In the genomic region with DNA sequence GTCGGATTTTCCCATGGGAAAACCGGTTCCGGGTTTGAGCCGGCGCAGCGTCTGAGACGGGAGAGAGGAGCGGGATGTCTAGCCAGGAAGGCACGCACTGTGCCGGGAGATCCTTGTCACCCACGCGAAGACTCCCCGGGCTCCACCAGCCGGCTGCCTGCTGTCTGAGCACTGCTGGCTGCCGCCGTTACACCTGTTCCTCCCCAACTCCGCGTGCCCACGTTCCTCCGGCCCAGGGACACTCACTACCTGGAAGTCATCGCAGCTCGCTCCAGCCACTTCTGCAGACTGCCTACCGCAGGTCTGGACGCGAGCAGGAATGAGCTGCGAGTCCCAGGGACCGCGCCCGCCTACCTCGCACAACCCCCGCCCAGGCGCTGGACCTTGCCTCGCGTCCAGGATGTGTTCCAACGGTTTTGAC, we compare ENCODE assay signal across 9 mouse cellular contexts. TPM values are rescaled to one million over a fixed set of nuclear protein-coding genes. Genes with fewer than 3 reads are reported as not detected.
DNase-seq lines count a peak whose midpoint lies in the region; ATAC-seq and TF ChIP-seq lines count a peak whose summit lies in the region.
"Had no signal": no experiment of that assay in that cellular context is flagged by ENCODE, and none has a peak within 500 bp of the region (broad histone marks: within the 10 kb centered on the region; RNA-seq: fewer than 3 reads in every experiment).

A gene (minus strand): TSS at position 321 of the 421 bp plus-strand sequence.

- no peak for TF ChIP-seq CTCF in MEL (IDR thresholded peaks at IDR 0.05 in 2 of 3, conservative IDR thresholded peaks at IDR 0.05 in 1 of 3; ENCODE audit: control insufficient read depth in 1 of 3, insufficient read depth in 1 of 3, low read depth in 2 of 3, low read length in 3 of 3, poor library complexity in 1 of 3, severe bottlenecking in 1 of 3)
- TF ChIP-seq CTCF in kidney, postnatal 0 days (IDR thresholded peaks at IDR 0.05; ENCODE audit: low read depth): no peak

- peaks cover 14% of the 10 kb centered on the region for H3K4me1 ChIP-seq in heart, embryonic 15.5 days (replicated peaks)
- H3K4me1 ChIP-seq in MEL (ENCODE audit: control insufficient read depth in 1 of 2, insufficient read depth in 2 of 2, low read length in 2 of 2): peaks cover 22 to 33% of the 10 kb centered on the region in 2 experiments
- H3K4me1 ChIP-seq in forebrain, embryonic 13.5 days: peaks cover 18% of the 10 kb centered on the region
- no peaks in the 10 kb centered on the region for H3K4me1 ChIP-seq in kidney, postnatal 0 days (replicated peaks; ENCODE audit: insufficient read depth, low read length)
- H3K4me1 ChIP-seq in midbrain, embryonic 11.5 days (ENCODE audit: control insufficient read depth, insufficient read depth, low read length): peaks cover 7% of the 10 kb centered on the region

- H3K79me2 ChIP-seq in MEL (ENCODE audit: control insufficient read depth, insufficient read depth, low read length, poor library complexity): no peaks in the 10 kb centered on the region; the same call in 1 of the 2 replicates

- no peak for DNase-seq in heart, postnatal 36 days
- peak; percentile 32 for DNase-seq in MEL (ENCODE audit: low read depth, low spot score)
- no peak for DNase-seq in kidney, postnatal 0 days (ENCODE audit: low spot score)
- DNase-seq in midbrain, embryonic 11.5 days (ENCODE audit: low spot score, missing footprints): peak; percentile 93
- peak; percentile 32 for DNase-seq in testis, postnatal 14 days (ENCODE audit: low spot score)
- DNase-seq in gastrocnemius, postnatal 14 days: no peak

- TF ChIP-seq POLR2A in MEL (IDR thresholded peaks at IDR 0.05; ENCODE audit: control insufficient read depth in 1 of 2, insufficient read depth in 1 of 2, low read depth in 1 of 2, low read length in 2 of 2, poor library complexity in 1 of 2): no peak

- no peak within 1 kb of the TSS for H3K27ac ChIP-seq in heart, embryonic 15.5 days
- peak within 1 kb of the TSS; percentile 74 for H3K27ac ChIP-seq in MEL (ENCODE audit: control insufficient read depth, low read depth, low read length)
- H3K27ac ChIP-seq in forebrain, embryonic 13.5 days: no peak within 1 kb of the TSS
- H3K27ac ChIP-seq in kidney, postnatal 0 days: no peak within 1 kb of the TSS
- no peak within 1 kb of the TSS for H3K27ac ChIP-seq in midbrain, embryonic 11.5 days (ENCODE audit: low read depth, low read length)

- H3K27me3 ChIP-seq in heart, embryonic 15.5 days: peaks cover 63% of the 10 kb centered on the region
- H3K27me3 ChIP-seq in MEL (ENCODE audit: control insufficient read depth in 1 of 2, insufficient read depth in 2 of 2, low read length in 2 of 2): peaks cover 3 to 7% of the 10 kb centered on the region in 2 experiments; a peak in 3 of 4 replicates
- H3K27me3 ChIP-seq in forebrain, embryonic 13.5 days: peaks cover 80% of the 10 kb centered on the region
- H3K27me3 ChIP-seq in kidney, postnatal 0 days (ENCODE audit: insufficient read depth, low read length): peaks cover 44% of the 10 kb centered on the region
- peaks cover 61% of the 10 kb centered on the region for H3K27me3 ChIP-seq in midbrain, embryonic 11.5 days (ENCODE audit: control insufficient read depth, insufficient read depth, low read length)

- no peaks in the 10 kb centered on the region for H3K36me3 ChIP-seq in heart, embryonic 15.5 days
- H3K36me3 ChIP-seq in MEL (ENCODE audit: control insufficient read depth in 1 of 2, insufficient read depth in 2 of 2, low read length in 2 of 2): peaks cover 0 to 13% of the 10 kb centered on the region in 2 experiments; a peak in 2 of 4 replicates
- no peaks in the 10 kb centered on the region for H3K36me3 ChIP-seq in forebrain, embryonic 13.5 days (ENCODE audit: poor library complexity, severe bottlenecking)
- H3K36me3 ChIP-seq in kidney, postnatal 0 days (ENCODE audit: insufficient read depth, low read length): no peaks in the 10 kb centered on the region
- H3K36me3 ChIP-seq in midbrain, embryonic 11.5 days (ENCODE audit: control insufficient read depth, insufficient read depth, low read length): no peaks in the 10 kb centered on the region

- peak within 1 kb of the TSS; percentile 40 for H3K4me3 ChIP-seq in heart, embryonic 15.5 days
- peak within 1 kb of the TSS; percentile 55 to 93 for H3K4me3 ChIP-seq in MEL (ENCODE audit: control insufficient read depth in 1 of 2, insufficient read depth in 1 of 2, low read depth in 2 of 2, low read length in 2 of 2)
- H3K4me3 ChIP-seq in forebrain, embryonic 13.5 days: peak within 1 kb of the TSS; percentile 23
- peak within 1 kb of the TSS; percentile 15 for H3K4me3 ChIP-seq in kidney, postnatal 0 days (replicated peaks; ENCODE audit: low read depth, low read length)
- H3K4me3 ChIP-seq in midbrain, embryonic 11.5 days (ENCODE audit: low read depth, low read length): peak within 1 kb of the TSS; percentile 18; the same call in 1 of the 2 replicates

- peak within 1 kb of the TSS; percentile 58 for H3K4me2 ChIP-seq in heart, embryonic 15.5 days
- peak within 1 kb of the TSS; percentile 46 for H3K4me2 ChIP-seq in forebrain, embryonic 13.5 days
- peak within 1 kb of the TSS; percentile 49 for H3K4me2 ChIP-seq in kidney, postnatal 0 days (ENCODE audit: low read length)
- peak within 1 kb of the TSS; percentile 35 for H3K4me2 ChIP-seq in midbrain, embryonic 11.5 days

- no peak for TF ChIP-seq RAD21 in MEL (IDR thresholded peaks at IDR 0.05; ENCODE audit: low read depth, low read length)

- ATAC-seq in heart, embryonic 15.5 days (replicated peaks; ENCODE audit: insufficient number of reproducible peaks, insufficient read depth, low FRiP score, low read depth): no peak
- no peak for ATAC-seq in forebrain, embryonic 13.5 days
- ATAC-seq in kidney, postnatal 0 days (replicated peaks; ENCODE audit: low FRiP score, low read depth): no peak
- no peak for ATAC-seq in midbrain, embryonic 11.5 days (ENCODE audit: low FRiP score)

- TF ChIP-seq EP300 in MEL (IDR thresholded peaks at IDR 0.05; ENCODE audit: low read depth in 1 of 2, low read length in 2 of 2): no peak

- intact Hi-C loops in heart, postnatal 36 days (cut with DNase I): no loop called here
- intact Hi-C loops in gastrocnemius, postnatal 14 days (cut with DNase I; ENCODE audit: low total_unique reads): no loop called here

- under 1% methylated on average over 35 of the region's 35 CpGs for WGBS in heart, embryonic 15.5 days
- under 1% methylated on average over 35 of the region's 35 CpGs for WGBS in forebrain, embryonic 13.5 days
- 3% methylated on average over 35 of the region's 35 CpGs for WGBS in kidney, postnatal 0 days
- WGBS in midbrain, embryonic 11.5 days: under 1% methylated on average over 35 of the region's 35 CpGs

- H3K9me3 ChIP-seq in heart, embryonic 15.5 days (replicated peaks): no peaks in the 10 kb centered on the region
- H3K9me3 ChIP-seq in MEL (replicated peaks; ENCODE audit: insufficient read depth, low read length): no peaks in the 10 kb centered on the region
- H3K9me3 ChIP-seq in forebrain, embryonic 13.5 days (replicated peaks): no peaks in the 10 kb centered on the region
- no peaks in the 10 kb centered on the region for H3K9me3 ChIP-seq in kidney, postnatal 0 days (replicated peaks; ENCODE audit: low read length)
- no peaks in the 10 kb centered on the region for H3K9me3 ChIP-seq in midbrain, embryonic 11.5 days (ENCODE audit: control insufficient read depth, low read length)

- H3K9ac ChIP-seq in heart, embryonic 15.5 days: peak within 1 kb of the TSS; percentile 40; the same call in 1 of the 2 replicates
- peak within 1 kb of the TSS; percentile 81 for H3K9ac ChIP-seq in MEL (ENCODE audit: control insufficient read depth, low read depth, low read length, poor library complexity, severe bottlenecking)
- peak within 1 kb of the TSS; percentile 16; the same call in 1 of the 2 replicates for H3K9ac ChIP-seq in forebrain, embryonic 13.5 days
- H3K9ac ChIP-seq in kidney, postnatal 0 days (ENCODE audit: low read depth, low read length): no peak within 1 kb of the TSS
- no peak within 1 kb of the TSS for H3K9ac ChIP-seq in midbrain, embryonic 11.5 days (ENCODE audit: low read length)

TF ChIP-seq in MEL, 35 proteins besides CTCF, POLR2A, EP300 and RAD21:
- TF ChIP-seq HCFC1 (IDR thresholded peaks at IDR 0.05; ENCODE audit: low read depth, low read length) (no peak), UBTF (IDR thresholded peaks at IDR 0.05; ENCODE audit: borderline replicate concordance, insufficient read depth, low read depth, low read length) (no peak), NRF1 (IDR thresholded peaks at IDR 0.05; ENCODE audit: insufficient read depth, low read depth, low read length, poor library complexity, severe bottlenecking) (no peak), CHD1 (IDR thresholded peaks at IDR 0.05; ENCODE audit: low read depth, low read length) (no peak), GATA1 (IDR thresholded peaks at IDR 0.05; ENCODE audit: low read depth, low read length) (no peak), MXI1 (IDR thresholded peaks at IDR 0.05; ENCODE audit: low read depth, low read length) (no peak), ZKSCAN1 (IDR thresholded peaks at IDR 0.05; ENCODE audit: low read depth, low read length) (no peak), E2F4 (IDR thresholded peaks at IDR 0.05; ENCODE audit: borderline replicate concordance, low read depth, low read length) (no peak)

RNA-seq across cellular contexts. Expression of the gene that starts here (rescaled TPM):
- polyA plus RNA-seq in heart, embryonic 15.5 days (2015; fragmentation: Nextera tagmentation; extraction: Ambion mirVana): 0.23 and 1.4 TPM in 2 replicates
- not detected for total RNA-seq in heart, postnatal 36 days (2021)
- total RNA-seq in MEL (2012; rRNA removed): 0.15 and 0.16 TPM in 2 replicates
- 1 to 10 TPM in 1 of 2 experiments, not detected in 1; 4.5 TPM for polyA plus RNA-seq in MEL (2012; ENCODE audit: insufficient read depth in 1 of 2, insufficient read length in 2 of 2, low read depth in 1 of 2, low replicate concordance in 2 of 2, missing spikeins in 1 of 2)
- polyA plus RNA-seq in forebrain, embryonic 13.5 days (2015; fragmentation: Nextera tagmentation; extraction: Ambion mirVana): not detected in 2 replicates
- polyA plus RNA-seq in kidney, postnatal 0 days (2015; fragmentation: Nextera tagmentation; extraction: Ambion mirVana): 1.1 and 1.6 TPM in 2 replicates
- polyA plus RNA-seq in midbrain, embryonic 11.5 days (2014; fragmentation: Nextera tagmentation; extraction: Ambion mirVana): 0.08 TPM in 1 of 2 replicates, not detected in the other
- not detected for total RNA-seq in gastrocnemius, postnatal 14 days (2021)
- total RNA-seq: layer of hippocampus, adult 18-20 months had no signal

Comparison
In these comparisons a context has a peak if more than half of its experiments do, and no peak if none do; other contexts are left out.
1. Peak in DNase-seq, H3K4me3 ChIP-seq and H3K4me2 ChIP-seq in midbrain, embryonic 11.5 days; RNA of the gene not detected or under 1 TPM.
2. H3K4me3 ChIP-seq: peak in every context shown above with its lines; median percentile 74 in MEL; 40 in heart, embryonic 15.5 days; 23 in forebrain, embryonic 13.5 days; 18 in midbrain, embryonic 11.5 days; 15 in kidney, postnatal 0 days.
3. H3K9ac ChIP-seq: peak in heart, embryonic 15.5 days (single experiment), MEL (single experiment) and forebrain, embryonic 13.5 days (single experiment); none in kidney, postnatal 0 days (single experiment) and midbrain, embryonic 11.5 days (single experiment).
4. DNase-seq: peak in MEL (single experiment) and testis, postnatal 14 days (single experiment); none in heart, postnatal 36 days (0 of 2), kidney, postnatal 0 days (single experiment) and gastrocnemius, postnatal 14 days (single experiment).
5. Peak in every context shown above with its lines, with median percentiles within 50 percentile points of each other: H3K4me2 ChIP-seq.